Mouse (Mus musculus): ENCODE measurements around the gene Cgas.
A peak's percentile ranks its signal among the peaks of the same experiment; 100 is the strongest.
"Not testable (repeated sequence)": the region's sequence is repeated elsewhere in the genome, so short reads cannot be mapped to it uniquely, and the experiment has no call there.

Cgas gene

GRCm38 (mm10) chr9:78442579-78443392, at the start of gene Cgas:
Gene Cgas, minus strand, starts transcription at chr9:78443237.
- DNase-seq (ENCODE audit: low spot score in 2 of 2) = peak; percentile 84 to 86

GRCm38 (mm10) chr9:78492254-78492653, 49.2 kb upstream of the Cgas start:
- DNase-seq (ENCODE audit: low spot score in 2 of 2) = no peak

GRCm38 (mm10) chr9:78491169-78491568, 48.1 kb upstream of the Cgas start:
- no peak for DNase-seq (ENCODE audit: low spot score in 2 of 2)

GRCm38 (mm10) chr9:78488890-78489420, 45.9 kb upstream of the Cgas start, which contains the start of gene Eef1a1:
Gene Eef1a1, minus strand, starts transcription at chr9:78489151.
- DNase-seq (ENCODE audit: low spot score in 2 of 2) = peak; percentile 47 to 67

- not testable (repeated sequence) for DNase-seq (ENCODE audit: low spot score in 2 of 2)
Observed at GRCm38 (mm10) chr9:78488021-78488420, 45.0 kb upstream of the Cgas start.

GRCm38 (mm10) chr9:78484660-78485059, 41.6 kb upstream of the Cgas start:
- no peak for DNase-seq (ENCODE audit: low spot score in 2 of 2)

GRCm38 (mm10) chr9:78482386-78482785, 39.3 kb upstream of the Cgas start:
- no peak for DNase-seq (ENCODE audit: low spot score in 2 of 2)

GRCm38 (mm10) chr9:78481423-78482331, 38.6 kb upstream of the Cgas start:
- DNase-seq (ENCODE audit: low spot score in 2 of 2) = peak; percentile 91 to 95

- peak; percentile 87 to 89 for DNase-seq (ENCODE audit: low spot score in 2 of 2)
Observed at GRCm38 (mm10) chr9:78480706-78481358, 37.8 kb upstream of the Cgas start.

GRCm38 (mm10) chr9:78480227-78480626, 37.2 kb upstream of the Cgas start:
- DNase-seq (ENCODE audit: low spot score in 2 of 2) = not testable (repeated sequence)

GRCm38 (mm10) chr9:78479308-78479707, 36.3 kb upstream of the Cgas start:
- DNase-seq (ENCODE audit: low spot score in 2 of 2) = not testable (repeated sequence)

GRCm38 (mm10) chr9:78478009-78478605, 35.1 kb upstream of the Cgas start:
- not testable (repeated sequence) for DNase-seq (ENCODE audit: low spot score in 2 of 2)

GRCm38 (mm10) chr9:78477021-78477551, 34.0 kb upstream of the Cgas start:
- DNase-seq (ENCODE audit: low spot score in 2 of 2) = peak; percentile 24 to 26

GRCm38 (mm10) chr9:78476531-78477020, 33.5 kb upstream of the Cgas start:
- peak; percentile 3 to 6 for DNase-seq (ENCODE audit: low spot score in 2 of 2)

- no peak for DNase-seq (ENCODE audit: low spot score in 2 of 2)
Observed at GRCm38 (mm10) chr9:78475873-78476272, 32.8 kb upstream of the Cgas start.

GRCm38 (mm10) chr9:78475383-78475780, 32.3 kb upstream of the Cgas start:
- no peak for DNase-seq (ENCODE audit: low spot score in 2 of 2)

- no peak for DNase-seq (ENCODE audit: low spot score in 2 of 2)
Observed at GRCm38 (mm10) chr9:78474771-78475382, 31.8 kb upstream of the Cgas start.

- no peak for DNase-seq (ENCODE audit: low spot score in 2 of 2)
Observed at GRCm38 (mm10) chr9:78474270-78474669, 31.2 kb upstream of the Cgas start.

- no peak for DNase-seq (ENCODE audit: low spot score in 2 of 2)
Observed at GRCm38 (mm10) chr9:78473588-78473987, 30.6 kb upstream of the Cgas start.

GRCm38 (mm10) chr9:78465725-78466124, 22.7 kb upstream of the Cgas start:
- DNase-seq (ENCODE audit: low spot score in 2 of 2) = no peak

Data from natural killer cell, adult 2 months (primary cell).